Mouse (Mus musculus) stomach, adult 2 months (tissue): Measurements from ENCODE around the gene Gm14295. TPM values are rescaled to one million over a fixed set of nuclear protein-coding genes. Genes with fewer than 3 reads are reported as not detected.

Experiments used
- polyA plus RNA-seq: library from polyadenylated mRNA; depleted of rRNA; stranded (reverse); fragments of >200 nt; gene quantifications from 2 replicates; pipeline ENCODE4 v1.2.3, GENCODE M21; 2012; rRNA removed

Gm14295 gene
- 0.13 and 0.32 TPM in 2 replicates for polyA plus RNA-seq

GRCm38 (mm10) chr2:176798312-176798711, at the start of gene Gm14295:
Gene Gm14295, plus strand, starts transcription at chr2:176798612.

GRCm38 (mm10) chr2:176830840-176831239, 32.4 kb downstream of the Gm14295 start, which contains the start of gene Gm14408:
Gene Gm14408, plus strand, starts transcription at chr2:176831140.

Other genes starting within 250 kb of the Gm14295 start
- gene Gm14308, start 162.3 kb upstream of the Gm14295 start, polyA plus RNA-seq: 0.14 TPM in 1 of 2 replicates, not detected in the other
- 0.27 TPM in 1 of 2 replicates, not detected in the other for gene Zfp973, start 128.1 kb upstream of the Gm14295 start, polyA plus RNA-seq
- gene Gm14305, start 90.3 kb upstream of the Gm14295 start, polyA plus RNA-seq: 0.09 and 0.26 TPM in 2 replicates
- not detected in 2 replicates for gene Gm14408, start 32.5 kb downstream of the Gm14295 start, polyA plus RNA-seq
- 0.05 and 0.13 TPM in 2 replicates for gene Gm14296, start 129.2 kb downstream of the Gm14295 start, polyA plus RNA-seq
- 0.17 TPM in 1 of 2 replicates, not detected in the other for gene Gm14419, start 202.3 kb downstream of the Gm14295 start, polyA plus RNA-seq